Mouse (Mus musculus): Measurements from ENCODE around the gene Zfp428. TPM values are rescaled to one million over a fixed set of nuclear protein-coding genes. Genes with fewer than 3 reads are reported as not detected.

The Zfp428 gene
- 2.7 and 3.2 TPM in 2 replicates for polyA plus RNA-seq (2015; fragmentation: Nextera tagmentation; extraction: Ambion mirVana)

GRCm38 (mm10) chr7:24506838-24507725 is at the start of gene Zfp428:
TSS of gene Zfp428 (plus strand) at chr7:24507006.
- H3K36me3 ChIP-seq (ENCODE audit: control insufficient read depth, insufficient read depth) = no peaks in the 10 kb centered on the region
- no peaks in the 10 kb centered on the region for H3K9me3 ChIP-seq (replicated peaks; ENCODE audit: control insufficient read depth, low read length)
- WGBS (ENCODE audit: insufficient replicate concordance) = under 1% methylated on average over 82 of the region's 84 CpGs
- H3K9ac ChIP-seq (ENCODE audit: low read depth, low read length) = peak within 1 kb of the TSS; percentile 88
- H3K27ac ChIP-seq (ENCODE audit: low read length) = peak within 1 kb of the TSS; percentile 81
- peaks cover 9% of the 10 kb centered on the region for H3K27me3 ChIP-seq (ENCODE audit: control insufficient read depth, insufficient read depth, low read depth, low read length)
- peak; percentile 84 for ATAC-seq (ENCODE audit: low read depth)
- H3K4me3 ChIP-seq (ENCODE audit: low read depth, low read length) = peak within 1 kb of the TSS; percentile 81
- H3K4me2 ChIP-seq (ENCODE audit: low read depth, low read length) = peak within 1 kb of the TSS; percentile 94
- peaks cover 15% of the 10 kb centered on the region for H3K4me1 ChIP-seq (ENCODE audit: control insufficient read depth, low read depth, low read length)

GRCm38 (mm10) chr7:24457726-24458370 is 49.0 kb upstream of the Zfp428 start:
- 22% methylated on average over 10 of the region's 10 CpGs for WGBS (ENCODE audit: insufficient replicate concordance)
- Histone ChIP-seq H3K36me3 (ENCODE audit: control insufficient read depth, insufficient read depth) (no peaks in the 10 kb centered on the region), H3K4me1 (ENCODE audit: control insufficient read depth, low read depth, low read length) (no peaks in the 10 kb centered on the region; the same call in 1 of the 2 replicates), H3K27ac (ENCODE audit: low read length) (peak overlapping the region; percentile 30; the same call in 1 of the 2 replicates), H3K27me3 (ENCODE audit: control insufficient read depth, insufficient read depth, low read depth, low read length) (peaks cover 3% of the 10 kb centered on the region; the same call in 1 of the 2 replicates), H3K4me3 (ENCODE audit: low read depth, low read length) (no peak overlapping the region), H3K9me3 (replicated peaks; ENCODE audit: control insufficient read depth, low read length) (no peaks in the 10 kb centered on the region), H3K4me2 (ENCODE audit: low read depth, low read length) (no peak overlapping the region), H3K9ac (ENCODE audit: low read depth, low read length) (no peak overlapping the region; the same call in 1 of the 2 replicates)
- ATAC-seq (ENCODE audit: low read depth) = no peak

GRCm38 (mm10) chr7:24459440-24459839 is 47.4 kb upstream of the Zfp428 start:
- no peaks in the 10 kb centered on the region for H3K9me3 ChIP-seq (replicated peaks; ENCODE audit: control insufficient read depth, low read length)

GRCm38 (mm10) chr7:24459843-24460242 is 47.0 kb upstream of the Zfp428 start:
- ATAC-seq (ENCODE audit: low read depth) = no peak
- WGBS (ENCODE audit: insufficient replicate concordance) = 63% methylated on average over 3 of the region's 3 CpGs
- Histone ChIP-seq H3K9ac (ENCODE audit: low read depth, low read length) (no peak overlapping the region), H3K36me3 (ENCODE audit: control insufficient read depth, insufficient read depth) (no peaks in the 10 kb centered on the region), H3K4me2 (ENCODE audit: low read depth, low read length) (no peak overlapping the region), H3K27me3 (ENCODE audit: control insufficient read depth, insufficient read depth, low read depth, low read length) (peaks cover 3% of the 10 kb centered on the region; the same call in 1 of the 2 replicates), H3K9me3 (replicated peaks; ENCODE audit: control insufficient read depth, low read length) (no peaks in the 10 kb centered on the region), H3K27ac (ENCODE audit: low read length) (peak overlapping the region; percentile 43; the same call in 1 of the 2 replicates), H3K4me1 (ENCODE audit: control insufficient read depth, low read depth, low read length) (no peaks in the 10 kb centered on the region; the same call in 1 of the 2 replicates), H3K4me3 (ENCODE audit: low read depth, low read length) (no peak overlapping the region)

More at GRCm38 (mm10) chr7:24459440-24459839, 47.4 kb upstream of the Zfp428 start:
- Histone ChIP-seq H3K4me1 (ENCODE audit: control insufficient read depth, low read depth, low read length) (no peaks in the 10 kb centered on the region; the same call in 1 of the 2 replicates), H3K36me3 (ENCODE audit: control insufficient read depth, insufficient read depth) (no peaks in the 10 kb centered on the region), H3K27me3 (ENCODE audit: control insufficient read depth, insufficient read depth, low read depth, low read length) (peaks cover 3% of the 10 kb centered on the region; the same call in 1 of the 2 replicates), H3K9ac (ENCODE audit: low read depth, low read length) (no peak overlapping the region), H3K27ac (ENCODE audit: low read length) (peak overlapping the region; percentile 43; the same call in 1 of the 2 replicates), H3K4me2 (ENCODE audit: low read depth, low read length) (no peak overlapping the region), H3K4me3 (ENCODE audit: low read depth, low read length) (no peak overlapping the region)
- ATAC-seq (ENCODE audit: low read depth) = no peak
- WGBS (ENCODE audit: insufficient replicate concordance) = 53% methylated on average over 5 of the region's 5 CpGs

- H3K27me3 ChIP-seq (ENCODE audit: control insufficient read depth, insufficient read depth, low read depth, low read length) = peaks cover 3% of the 10 kb centered on the region; the same call in 1 of the 2 replicates
- no peak overlapping the region for H3K27ac ChIP-seq (ENCODE audit: low read length)
- H3K36me3 ChIP-seq (ENCODE audit: control insufficient read depth, insufficient read depth) = no peaks in the 10 kb centered on the region
- ATAC-seq (ENCODE audit: low read depth) = no peak
- H3K9me3 ChIP-seq (replicated peaks; ENCODE audit: control insufficient read depth, low read length) = no peaks in the 10 kb centered on the region
- 0 out of 2 replicates have a peak overlapping the region, but pooled peaks have one; percentile 7 for H3K4me2 ChIP-seq (ENCODE audit: low read depth, low read length)
- no peak overlapping the region for H3K9ac ChIP-seq (ENCODE audit: low read depth, low read length)
- H3K4me1 ChIP-seq (ENCODE audit: control insufficient read depth, low read depth, low read length) = no peaks in the 10 kb centered on the region; the same call in 1 of the 2 replicates
- 23% methylated on average over 14 of the region's 14 CpGs for WGBS (ENCODE audit: insufficient replicate concordance)
- H3K4me3 ChIP-seq (ENCODE audit: low read depth, low read length) = no peak overlapping the region
These were observed 45.3 kb upstream of the Zfp428 start for GRCm38 (mm10) chr7:24461376-24462051.

GRCm38 (mm10) chr7:24462388-24463319 is 44.2 kb upstream of the Zfp428 start, which contains the start of gene Plaur:
TSS of gene Plaur (plus strand) at chr7:24462484.
- H3K4me1 ChIP-seq (ENCODE audit: control insufficient read depth, low read depth, low read length) = no peaks in the 10 kb centered on the region; the same call in 1 of the 2 replicates
- H3K9ac ChIP-seq (ENCODE audit: low read depth, low read length) = peak within 1 kb of the TSS; percentile 43; the same call in 1 of the 2 replicates
- H3K27me3 ChIP-seq (ENCODE audit: control insufficient read depth, insufficient read depth, low read depth, low read length) = peaks cover 3% of the 10 kb centered on the region; the same call in 1 of the 2 replicates
- H3K4me3 ChIP-seq (ENCODE audit: low read depth, low read length) = peak within 1 kb of the TSS; percentile 52
- peak; percentile 61 for ATAC-seq (ENCODE audit: low read depth)
- H3K27ac ChIP-seq (ENCODE audit: low read length) = peak within 1 kb of the TSS; percentile 64
- H3K4me2 ChIP-seq (ENCODE audit: low read depth, low read length) = peak within 1 kb of the TSS; percentile 38
- no peaks in the 10 kb centered on the region for H3K36me3 ChIP-seq (ENCODE audit: control insufficient read depth, insufficient read depth)
- WGBS (ENCODE audit: insufficient replicate concordance) = 2% methylated on average over 27 of the region's 27 CpGs
- H3K9me3 ChIP-seq (replicated peaks; ENCODE audit: control insufficient read depth, low read length) = no peaks in the 10 kb centered on the region

- ATAC-seq (ENCODE audit: low read depth) = no peak
- H3K36me3 ChIP-seq (ENCODE audit: control insufficient read depth, insufficient read depth) = peaks cover 5% of the 10 kb centered on the region
- H3K27ac ChIP-seq (ENCODE audit: low read length) = no peak overlapping the region
- H3K4me2 ChIP-seq (ENCODE audit: low read depth, low read length) = 0 out of 2 replicates have a peak overlapping the region, but pooled peaks have one; percentile 15
- no peak overlapping the region for H3K4me3 ChIP-seq (ENCODE audit: low read depth, low read length)
- peaks cover under 1% of the 10 kb centered on the region; the same call in 1 of the 2 replicates for H3K27me3 ChIP-seq (ENCODE audit: control insufficient read depth, insufficient read depth, low read depth, low read length)
- 54% methylated on average over 6 of the region's 6 CpGs for WGBS (ENCODE audit: insufficient replicate concordance)
- H3K9ac ChIP-seq (ENCODE audit: low read depth, low read length) = no peak overlapping the region
- no peaks in the 10 kb centered on the region; the same call in 1 of the 2 replicates for H3K4me1 ChIP-seq (ENCODE audit: control insufficient read depth, low read depth, low read length)
- H3K9me3 ChIP-seq (replicated peaks; ENCODE audit: control insufficient read depth, low read length) = no peaks in the 10 kb centered on the region; the same call in 1 of the 2 replicates
These were observed 40.0 kb upstream of the Zfp428 start for GRCm38 (mm10) chr7:24466835-24467234.

Data from liver, embryonic 16.5 days (tissue).